Mouse (Mus musculus): ENCODE data around the gene Slitrk2.

Slitrk2 gene

DNA sequence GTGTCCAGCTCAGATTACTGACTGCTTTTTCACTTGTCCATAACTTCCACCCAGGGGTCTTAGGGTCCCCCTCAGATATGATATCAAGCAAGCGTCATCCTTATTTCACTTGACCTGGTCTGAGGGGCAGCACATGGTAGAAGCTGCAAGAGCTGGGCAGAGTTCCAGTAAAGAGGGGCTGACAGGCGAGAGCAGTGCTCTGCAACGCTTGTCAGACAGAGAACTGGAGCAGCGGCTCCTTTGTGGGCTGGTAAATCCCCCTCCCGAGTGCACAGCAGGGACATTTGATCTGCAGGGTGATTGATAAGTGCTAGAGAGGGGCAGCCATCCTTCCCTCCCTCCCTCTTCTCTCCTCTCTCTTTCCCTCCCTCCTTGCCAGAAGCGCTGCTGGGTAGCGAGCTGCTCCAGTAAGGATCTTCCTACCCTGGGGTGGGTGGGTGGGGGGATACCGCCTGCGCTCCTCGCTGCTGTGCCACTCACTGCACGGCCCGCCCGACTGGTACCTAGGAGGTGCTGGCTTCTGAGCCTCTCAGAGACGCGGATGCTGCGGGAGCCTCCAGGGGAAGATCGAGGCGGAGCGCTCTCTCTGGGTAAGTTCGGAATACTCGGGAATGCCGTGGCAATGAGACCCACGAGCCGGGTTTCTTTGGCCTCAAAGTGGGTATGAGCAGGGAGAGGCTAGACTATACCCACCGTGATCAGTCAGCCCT lies at the start of gene Slitrk2:
Gene Slitrk2 (plus strand): TSS at position 408 of the 710 bp plus-strand sequence.
- no peak for DNase-seq (ENCODE audit: low read depth, low spot score)

DNA sequence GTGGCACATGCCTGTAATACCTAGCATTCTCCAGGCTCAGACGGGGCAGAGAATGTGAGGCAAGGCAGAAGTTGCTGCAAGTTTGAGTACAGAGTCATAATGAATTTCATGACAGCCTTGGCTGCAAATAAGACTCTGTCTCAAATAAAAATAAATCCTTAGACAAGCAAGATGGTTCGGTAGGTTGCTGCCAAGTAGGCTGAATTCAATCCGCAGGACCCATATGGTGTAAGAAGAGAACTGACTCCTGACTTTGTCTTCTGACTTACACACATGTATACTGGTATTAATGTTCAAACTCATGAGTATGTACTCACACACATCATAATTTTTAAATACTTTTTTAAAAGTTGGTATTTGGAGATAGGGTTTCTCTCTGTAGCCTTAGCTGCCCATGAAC lies 43.6 kb upstream of the Slitrk2 start:
- DNase-seq (ENCODE audit: low read depth, low spot score) = no peak

DNA sequence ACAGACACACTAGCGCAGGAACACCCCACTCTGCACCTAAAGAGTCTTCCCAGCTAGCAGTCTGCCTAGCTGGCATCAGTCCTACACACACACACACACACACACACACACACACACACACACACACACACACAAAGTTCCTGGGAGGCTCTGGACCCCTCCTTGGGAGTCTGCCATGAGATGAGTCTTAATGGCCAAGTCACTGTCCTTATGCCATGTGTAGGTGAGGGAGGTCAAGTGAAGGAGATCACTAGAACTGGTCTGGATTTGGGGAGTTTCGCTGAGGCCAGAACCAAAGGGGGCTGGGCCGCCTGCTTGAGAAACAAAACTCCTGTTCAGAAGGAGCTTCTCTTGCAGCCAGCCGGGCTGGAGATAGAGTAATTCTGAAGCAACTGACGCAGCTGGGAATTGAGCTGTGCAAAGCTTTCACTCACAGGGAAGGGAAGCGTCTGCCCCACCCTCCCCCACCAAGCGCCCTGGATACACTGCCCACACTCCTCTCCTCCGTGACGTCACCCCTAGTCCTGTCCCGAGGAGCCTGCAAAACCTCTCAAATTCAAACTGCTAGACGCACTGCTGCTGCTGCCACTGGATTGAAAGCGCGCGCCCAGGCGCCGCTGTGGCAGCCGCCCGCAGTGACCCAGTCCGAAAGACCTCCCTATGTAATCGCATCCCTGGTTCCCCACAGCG lies 3.5 kb downstream of the Slitrk2 start:
- no peak for DNase-seq (ENCODE audit: low read depth, low spot score)

DNA sequence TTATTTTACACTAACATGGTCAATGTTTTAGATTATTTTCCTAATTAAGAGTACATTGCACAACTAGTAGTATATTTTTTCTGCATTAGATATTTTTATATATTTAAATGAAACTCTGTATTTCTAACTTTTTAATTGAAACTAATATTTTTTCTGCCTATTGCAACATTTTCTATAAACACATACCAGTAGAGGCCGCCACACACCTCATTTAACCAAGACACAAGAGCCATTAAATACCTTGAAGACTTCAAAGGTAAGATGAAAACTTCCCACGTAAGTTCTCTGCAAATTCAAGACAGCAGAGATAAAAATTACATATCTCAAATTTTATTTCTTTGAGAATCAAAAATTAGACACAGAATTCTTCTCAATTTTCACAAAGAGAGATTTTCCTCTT lies 8.2 kb downstream of the Slitrk2 start:
- DNase-seq (ENCODE audit: low read depth, low spot score) = peak; percentile 25

DNA sequence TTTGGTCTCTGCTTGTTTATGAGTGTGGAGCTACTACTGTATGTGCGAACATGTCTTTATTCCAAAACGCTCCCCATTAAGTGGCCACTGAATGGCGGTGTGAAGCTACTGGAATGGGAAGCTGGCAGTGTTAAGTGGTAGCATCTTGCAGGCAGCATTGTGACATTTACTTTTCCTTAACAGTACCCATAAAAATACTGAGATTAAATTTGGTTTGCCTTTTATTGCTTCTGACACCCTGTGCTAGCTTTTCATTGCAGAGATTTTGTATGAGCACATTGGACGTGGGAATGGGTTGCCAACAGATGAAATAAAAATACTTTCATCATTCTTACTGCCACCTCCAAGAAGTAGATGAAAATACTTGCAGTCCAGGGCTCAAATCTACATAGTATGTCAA lies 27.8 kb downstream of the Slitrk2 start:
- no peak for DNase-seq (ENCODE audit: low read depth, low spot score)

DNA sequence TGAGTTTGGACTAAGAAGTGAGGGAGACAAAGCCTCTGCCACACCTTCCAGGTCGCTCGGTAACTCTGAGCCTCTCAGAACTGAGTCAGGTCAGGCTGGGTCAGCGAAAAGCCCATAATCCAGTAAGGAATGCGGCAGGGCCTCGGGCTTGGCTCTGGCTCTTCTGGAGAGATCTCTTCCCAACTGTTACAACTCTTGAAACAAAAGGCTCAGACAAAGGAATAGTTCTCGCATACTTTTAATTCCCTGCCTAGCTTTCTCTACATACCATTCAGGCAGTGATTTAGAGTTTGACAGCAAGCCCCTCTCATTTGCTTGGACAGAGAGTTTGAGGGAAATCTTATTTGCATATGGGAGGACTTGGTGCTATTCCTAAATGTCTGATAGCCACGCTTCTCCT lies 29.5 kb downstream of the Slitrk2 start:
- DNase-seq (ENCODE audit: low read depth, low spot score) = no peak

Data from 3T3-L1 (cell line).